Mouse (Mus musculus) heart, adult 10 weeks (tissue): ENCODE measurements around the gene Dpy19l3. TPM values are rescaled to one million over a fixed set of nuclear protein-coding genes. Genes with fewer than 3 reads are reported as not detected.

Source experiments
- polyA plus RNA-seq: library from polyadenylated mRNA; stranded (reverse); fragments of 350-450 nt; fragmentation: Illumina TruSeq; extraction: RNeasy Lipid Tissue Mini Kit (QIAGEN cat#74804); gene quantifications from one replicate; pipeline ENCODE4 v1.2.3, GENCODE M21; 2014; ENCODE audit warnings: low read depth, low replicate concordance

Gene Dpy19l3
- polyA plus RNA-seq, result 1.0 TPM

GRCm38 (mm10) chr7:35754033-35754885, at the start of gene Dpy19l3:
Dpy19l3 (minus strand) TSS chr7:35754454.

GRCm38 (mm10) chr7:35802906-35803595, 48.8 kb upstream of the Dpy19l3 start, which contains the start of gene Zfp507:
Zfp507 (minus strand) TSS chr7:35803003.

GRCm38 (mm10) chr7:35647101-35647698, 107.1 kb downstream of the Dpy19l3 start, which contains the start of gene Pdcd5:
Pdcd5 (minus strand) TSS chr7:35647521.

Other genes starting within 250 kb of the Dpy19l3 start
- not detected for gene Tdrd12, start 216.7 kb downstream of the Dpy19l3 start, polyA plus RNA-seq
- gene Nudt19, start 198.2 kb downstream of the Dpy19l3 start, polyA plus RNA-seq, result 74.8 TPM
- not detected for gene Rgs9bp, start 168.9 kb downstream of the Dpy19l3 start, polyA plus RNA-seq
- gene Ankrd27, start 168.2 kb downstream of the Dpy19l3 start, polyA plus RNA-seq, result 11.4 TPM
- 184 TPM for gene Pdcd5, start 106.9 kb downstream of the Dpy19l3 start, polyA plus RNA-seq
- gene Zfp507, start 48.5 kb upstream of the Dpy19l3 start, polyA plus RNA-seq, result 5.9 TPM